Mouse (Mus musculus): ENCODE data around the gene Tfg. TPM values are rescaled to one million over a fixed set of nuclear protein-coding genes. Genes with fewer than 3 reads are reported as not detected.
A peak's percentile ranks its signal among the peaks of the same experiment; 100 is the strongest.

Tfg gene
- 10 to 100 TPM; 65.8 to 69.2 TPM for polyA plus RNA-seq (2017; shearing (Covaris generic))

GRCm38 (mm10) chr16:56717224-56718200 lies at the start of gene Tfg:
Gene Tfg, minus strand, starts transcription at chr16:56717450.
- peak; percentile 83 for ATAC-seq

GRCm38 (mm10) chr16:56729060-56729459 lies 11.8 kb upstream of the Tfg start:
- no peak for ATAC-seq

GRCm38 (mm10) chr16:56724927-56725326 lies 7.7 kb upstream of the Tfg start:
- ATAC-seq, result no peak

DNA sequence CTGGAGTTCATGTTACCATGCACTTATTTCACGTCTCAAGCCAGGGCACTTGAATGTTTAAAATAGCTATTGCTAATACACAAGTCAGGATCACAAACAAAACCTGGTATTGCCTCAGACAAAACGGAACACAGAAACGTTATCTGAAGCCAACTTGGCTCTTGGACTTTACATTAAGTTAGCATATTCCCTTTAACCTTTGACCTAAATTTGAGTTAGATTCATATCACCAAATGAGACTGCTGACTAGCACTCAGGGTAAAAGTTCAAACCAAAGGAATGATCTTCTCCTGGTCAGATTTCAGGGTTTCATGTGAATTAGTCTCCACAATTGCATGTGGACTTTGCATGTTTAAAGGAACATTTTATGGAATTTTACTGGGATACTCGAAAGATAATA lies 5.1 kb upstream of the Tfg start:
- ATAC-seq, result no peak

DNA sequence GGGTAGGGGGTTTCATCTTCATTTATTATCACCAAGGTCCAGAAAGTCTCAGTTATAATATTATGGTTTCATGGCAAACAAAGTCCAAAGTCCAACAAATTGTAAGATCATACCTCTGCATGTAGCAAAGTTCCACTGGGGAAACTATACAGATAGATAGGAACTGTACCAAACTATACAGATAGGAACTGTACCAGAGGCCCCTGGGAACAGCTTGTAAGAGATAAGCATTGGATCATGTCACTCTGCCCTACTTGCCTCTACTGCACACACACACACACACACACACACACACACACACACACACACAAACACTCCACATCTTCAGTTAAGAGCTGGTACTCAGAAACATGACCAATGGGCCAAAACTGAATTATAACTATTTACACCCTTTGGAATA lies 1.8 kb upstream of the Tfg start:
- ATAC-seq, result no peak

DNA sequence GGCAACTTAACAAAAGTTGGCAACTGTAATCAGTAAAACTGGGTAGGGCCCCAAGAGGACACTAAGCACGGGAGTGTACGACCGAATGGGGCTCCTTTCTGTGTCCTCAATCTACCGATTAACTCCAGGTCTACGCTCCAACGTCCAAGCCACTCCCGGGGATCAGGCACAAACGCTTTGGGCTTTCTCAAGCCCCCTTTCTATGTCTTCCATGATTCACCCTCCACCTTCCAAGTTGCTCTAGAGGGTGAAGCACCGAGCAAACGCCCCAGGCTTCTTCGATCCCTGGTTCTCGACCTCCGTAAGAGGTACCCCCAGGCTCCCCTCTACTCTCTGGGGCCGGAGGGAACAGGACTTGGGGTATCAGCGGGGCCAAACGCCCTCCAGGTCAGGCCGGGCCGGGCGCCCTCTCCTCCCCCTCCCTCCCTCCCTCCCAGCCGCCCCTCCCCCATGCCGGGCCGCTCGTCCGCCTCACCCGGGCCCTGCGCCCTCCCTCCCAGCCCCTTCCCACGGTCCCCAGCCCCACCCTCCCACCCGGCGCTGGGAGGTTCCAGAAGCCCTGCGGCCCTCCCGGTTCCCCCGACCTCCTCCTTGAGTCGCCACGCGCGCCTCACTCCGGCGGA lies 582 bp downstream of the Tfg start:
- ATAC-seq, result no peak

- no peak for ATAC-seq
Observed at GRCm38 (mm10) chr16:56715608-56716007, 1.6 kb downstream of the Tfg start.

GRCm38 (mm10) chr16:56710071-56710470 lies 7.2 kb downstream of the Tfg start:
- ATAC-seq, result no peak

GRCm38 (mm10) chr16:56705731-56706130 lies 11.5 kb downstream of the Tfg start:
- ATAC-seq, result no peak

DNA sequence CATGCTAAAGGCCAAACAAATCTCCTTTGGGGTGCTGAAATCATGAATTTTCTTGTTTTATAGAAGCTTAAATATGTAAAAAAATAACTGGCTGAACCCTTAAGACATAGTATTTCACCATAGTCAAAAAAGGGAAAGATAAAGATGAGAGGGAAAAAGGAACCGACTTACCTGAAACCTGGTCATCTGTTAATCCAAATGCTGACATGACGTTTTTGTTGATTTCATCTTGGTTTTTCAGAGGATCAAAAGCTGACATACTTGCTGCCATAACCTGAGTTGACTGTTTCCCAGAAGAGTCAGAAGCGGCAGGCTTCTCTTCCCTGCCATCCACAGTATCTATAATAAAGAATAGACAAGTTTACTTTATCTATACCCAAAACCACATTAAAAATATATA lies 16.4 kb downstream of the Tfg start:
- ATAC-seq, result no peak

- no peak for ATAC-seq
Observed at GRCm38 (mm10) chr16:56696448-56696847, 20.8 kb downstream of the Tfg start.

- ATAC-seq, result no peak
Observed at GRCm38 (mm10) chr16:56690715-56691114, 26.5 kb downstream of the Tfg start.

- ATAC-seq, result no peak
Observed at GRCm38 (mm10) chr16:56686747-56687146, 30.5 kb downstream of the Tfg start.

DNA sequence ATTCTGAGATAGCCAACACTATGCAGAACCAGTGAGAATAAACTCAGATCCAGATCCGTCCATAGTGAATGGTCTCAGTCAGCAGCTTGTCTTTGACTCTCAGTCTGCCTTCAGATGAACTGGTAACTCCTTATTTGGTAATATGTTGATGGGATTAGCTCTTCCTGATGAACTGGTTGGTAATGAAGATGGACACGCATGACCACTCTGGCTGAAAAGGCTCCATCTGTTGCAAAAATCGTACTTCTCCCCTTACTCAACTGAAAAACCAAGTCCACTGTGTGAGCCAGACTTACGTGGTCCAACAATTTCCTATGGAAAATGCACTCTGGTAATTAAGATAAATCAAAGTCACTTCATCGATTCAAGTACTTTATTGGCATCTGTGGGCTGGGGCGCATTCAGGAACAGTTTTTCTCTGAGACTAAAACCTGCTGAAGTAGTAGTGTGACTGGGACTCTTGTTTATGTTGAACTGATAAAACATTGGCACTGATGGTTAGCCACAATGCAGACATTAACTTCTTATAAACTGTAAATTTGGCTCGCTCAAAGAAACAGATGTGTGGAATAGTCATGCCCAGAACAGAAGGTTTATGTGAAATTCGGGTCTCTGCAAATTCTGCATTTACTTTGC lies 36.1 kb downstream of the Tfg start:
- ATAC-seq, result no peak

- no peak for ATAC-seq
Observed at GRCm38 (mm10) chr16:56677146-56677545, 40.1 kb downstream of the Tfg start.

GRCm38 (mm10) chr16:56673420-56673819 lies 43.8 kb downstream of the Tfg start:
- no peak for ATAC-seq

- ATAC-seq, result no peak
Observed at GRCm38 (mm10) chr16:56670941-56671340, 46.3 kb downstream of the Tfg start.

GRCm38 (mm10) chr16:56669520-56669919 lies 47.7 kb downstream of the Tfg start:
- ATAC-seq, result no peak

GRCm38 (mm10) chr16:56658866-56659265 lies 58.4 kb downstream of the Tfg start:
- ATAC-seq, result no peak

- no peak for ATAC-seq
Observed at GRCm38 (mm10) chr16:56655193-56655910, 61.9 kb downstream of the Tfg start.

DNA sequence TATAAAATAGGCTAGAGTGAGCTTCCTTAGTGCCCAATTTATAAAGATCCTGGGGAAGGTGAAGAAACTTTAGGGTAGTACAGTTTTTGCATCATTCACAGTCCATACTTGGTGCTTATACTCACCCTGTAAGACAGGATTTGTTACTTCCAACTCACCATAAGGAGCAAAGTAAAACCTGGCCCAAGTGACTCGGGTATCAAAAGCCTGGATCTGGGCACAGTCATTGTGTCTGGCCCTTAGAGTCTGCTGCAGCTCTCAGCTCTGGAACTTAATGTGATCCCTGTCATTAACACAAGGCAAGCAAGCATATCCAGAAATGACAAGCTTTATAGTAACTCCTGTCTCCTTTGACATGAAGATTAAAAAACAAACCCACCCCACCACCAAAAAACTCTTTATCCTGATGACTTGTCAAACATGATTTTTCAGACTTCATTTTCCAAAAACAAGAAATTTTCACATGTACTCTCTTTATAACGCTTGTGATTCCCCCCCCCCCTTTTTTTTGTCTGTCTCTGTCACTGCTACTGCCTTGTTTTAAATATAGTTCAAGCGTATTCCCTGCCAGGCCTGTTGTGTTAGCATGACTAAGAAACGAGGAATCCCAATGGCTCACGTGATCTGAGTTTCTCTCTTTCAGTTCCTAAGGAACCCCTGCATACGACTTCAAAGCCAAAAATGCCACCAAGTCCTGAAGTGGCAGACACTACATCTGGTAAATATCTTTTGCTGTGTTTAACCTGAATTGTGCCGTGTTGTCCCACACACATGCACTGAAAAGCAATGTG lies 70.7 kb downstream of the Tfg start:
- ATAC-seq, result no peak

- ATAC-seq, result no peak
Observed at GRCm38 (mm10) chr16:56645251-56645650, 72.0 kb downstream of the Tfg start.
